Mouse (Mus musculus) hindbrain, embryonic 11.5 days (tissue): ENCODE data around the gene Bahcc1. TPM values are rescaled to one million over a fixed set of nuclear protein-coding genes. Genes with fewer than 3 reads are reported as not detected.

Experiments used
- ATAC-seq: fragments of 200-750 bp; cut with Nextera tagmentation; 2 replicates; pipeline ENCODE4 v1.8.0; 2017; ENCODE audit warnings: mild to moderate bottlenecking, moderate TSS enrichment, moderate library complexity; ENCODE audit not compliant: low FRiP score
- DNase-seq: peaks from one replicate; pipeline ENCODE4 v3.0.0-alpha.2; 2015; ENCODE audit warnings: low spot score
- H3K27ac ChIP-seq: fragments of 300-500 bp; sonication (generic); 2 replicates; pipeline ENCODE4 v1.5.1; 2014; ENCODE audit warnings: mild to moderate bottlenecking, low read depth, low read length
- H3K27me3 ChIP-seq: fragments of 300-500 bp; sonication (generic); 2 replicates; pipeline ENCODE4 v1.6.1; 2014; ENCODE audit warnings: mild to moderate bottlenecking, low read length, moderate library complexity, mixed read lengths; ENCODE audit not compliant: control insufficient read depth, insufficient read depth
- H3K36me3 ChIP-seq: fragments of 300-500 bp; sonication (generic); 2 replicates; pipeline ENCODE4 v1.6.1; 2014; ENCODE audit warnings: mild to moderate bottlenecking, low read length, moderate library complexity, mixed read lengths; ENCODE audit not compliant: control insufficient read depth, insufficient read depth
- H3K4me1 ChIP-seq: fragments of 300-500 bp; sonication (generic); replicated peaks from 2 replicates; pipeline ENCODE4 v1.6.1; 2014; ENCODE audit warnings: low read length, mixed read lengths; ENCODE audit not compliant: control insufficient read depth, insufficient read depth
- H3K4me2 ChIP-seq: fragments of 300-500 bp; sonication (generic); replicated peaks from 2 replicates; pipeline ENCODE4 v1.6.1; 2014; ENCODE audit warnings: mild to moderate bottlenecking, low read depth, low read length
- H3K4me3 ChIP-seq: fragments of 300-500 bp; sonication (generic); 2 replicates; pipeline ENCODE4 v1.5.1; 2014; ENCODE audit warnings: low read depth, low read length
- H3K9ac ChIP-seq: fragments of 300-500 bp; sonication (generic); 2 replicates; pipeline ENCODE4 v1.6.1; 2014; ENCODE audit warnings: low read depth, low read length
- H3K9me3 ChIP-seq: fragments of 300-500 bp; sonication (generic); 2 replicates; pipeline ENCODE4 v1.6.1; 2016; ENCODE audit warnings: low read length; ENCODE audit not compliant: control insufficient read depth
- WGBS: fragments of 180-500 bp; shearing (Covaris S2); extraction: QIAGEN DNeasy Blood & Tissue Kit; methylation state at CpG from one replicate; pipeline ENCODE4 v1.1.7; 2014; 5-methylcytosine and 5-hydroxymethylcytosine counted together
- polyA plus RNA-seq: library from polyadenylated mRNA; unstranded; fragments of >200 nt; fragmentation: Nextera tagmentation; extraction: Ambion mirVana; gene quantifications from 2 replicates; pipeline ENCODE4 v1.2.1, GENCODE M21; 2014

Gene Bahcc1
- polyA plus RNA-seq, 1 experiment from 2014 or later, result 23.1 TPM

DNA sequence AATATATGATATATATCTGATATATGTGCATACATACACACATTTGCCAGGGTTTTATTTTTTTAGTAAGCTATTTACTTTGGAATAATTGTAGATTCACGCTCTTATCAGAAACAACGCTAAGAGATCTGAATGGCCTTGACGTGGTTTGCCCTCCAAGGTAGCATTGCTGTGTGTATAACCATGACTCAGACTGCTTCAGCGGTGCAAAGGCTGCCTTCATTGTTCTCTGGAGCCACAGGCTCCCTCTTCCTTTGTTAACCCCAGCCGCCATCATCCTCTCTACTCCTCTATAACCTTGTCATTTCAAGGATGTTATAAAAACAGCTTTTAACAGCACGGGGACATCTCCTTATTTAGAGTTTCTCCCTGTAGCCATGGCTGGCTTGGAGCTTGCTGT lies 32.1 kb upstream of the Bahcc1 start:
- Histone ChIP-seq H3K36me3 (no peaks in the 10 kb centered on the region), H3K4me3 (no peak overlapping the region), H3K27me3 (no peaks in the 10 kb centered on the region), H3K4me1 (no peaks in the 10 kb centered on the region), H3K9me3 (no peaks in the 10 kb centered on the region), H3K9ac (no peak overlapping the region), H3K4me2 (no peak overlapping the region), H3K27ac (no peak overlapping the region)
- ATAC-seq (no peak), DNase-seq (no peak)
- WGBS, result 76% methylated on average over 6 of the region's 6 CpGs

DNA sequence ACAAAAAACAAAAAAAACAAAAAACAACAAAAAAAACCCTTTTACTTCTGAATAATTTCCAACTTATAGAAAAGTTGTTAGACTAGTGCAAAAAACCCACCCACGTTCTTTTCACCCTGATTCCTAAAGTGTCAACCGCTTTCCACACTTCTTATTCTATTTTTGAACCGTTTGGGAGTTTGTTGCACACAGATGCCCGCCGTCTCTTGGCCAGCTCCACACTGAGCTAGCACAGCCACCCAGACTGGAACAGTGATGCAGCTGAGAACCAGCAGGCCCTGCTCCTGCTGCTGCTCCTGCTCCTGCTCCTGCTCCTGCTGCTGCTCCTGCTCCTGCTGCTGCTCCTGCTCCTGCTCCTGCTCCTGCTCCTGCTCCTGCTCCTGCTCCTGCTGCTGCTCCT lies 28.5 kb upstream of the Bahcc1 start:
- Histone ChIP-seq H3K9ac (no peak overlapping the region), H3K4me3 (no peak overlapping the region), H3K27me3 (no peaks in the 10 kb centered on the region), H3K9me3 (no peaks in the 10 kb centered on the region), H3K36me3 (no peaks in the 10 kb centered on the region), H3K27ac (no peak overlapping the region), H3K4me2 (no peak overlapping the region), H3K4me1 (no peaks in the 10 kb centered on the region)
- DNase-seq, result no peak
- 90% methylated on average over 5 of the region's 5 CpGs for whole genome bisulfite sequencing
- no peak for ATAC-seq

DNA sequence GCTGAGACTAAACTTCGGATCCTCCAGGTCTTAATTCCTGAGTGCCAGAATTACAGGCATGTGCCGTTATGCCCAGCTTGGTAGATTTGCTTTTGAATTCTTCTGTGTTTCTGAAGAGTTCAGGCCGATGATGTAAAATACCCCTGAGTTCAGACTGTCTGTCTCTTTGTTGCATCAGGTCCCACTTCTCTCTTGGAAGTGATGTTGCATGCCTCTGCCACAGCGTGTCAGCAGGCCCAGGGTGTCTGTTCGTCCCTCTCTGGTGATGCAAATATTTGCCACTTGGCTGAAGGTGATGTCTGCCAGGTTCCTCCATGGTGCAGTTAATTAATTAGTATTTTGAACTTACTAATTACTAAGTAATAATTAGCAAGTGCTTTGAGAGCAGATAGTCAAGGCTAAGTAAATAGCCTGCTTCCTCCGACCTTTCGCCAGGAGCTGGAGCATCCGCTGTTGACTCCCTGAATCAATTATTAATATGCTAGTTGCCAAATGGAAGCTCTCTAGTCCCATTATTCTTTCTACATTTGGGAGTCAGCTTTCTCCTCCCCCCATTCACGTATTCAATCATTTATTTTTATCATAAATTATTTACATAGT lies 26.6 kb upstream of the Bahcc1 start:
- H3K4me2 ChIP-seq, result no peak overlapping the region
- ATAC-seq (no peak), DNase-seq (no peak)
- H3K27me3 ChIP-seq, result no peaks in the 10 kb centered on the region
- H3K9me3 ChIP-seq, result no peaks in the 10 kb centered on the region
- no peaks in the 10 kb centered on the region for H3K4me1 ChIP-seq
- no peaks in the 10 kb centered on the region for H3K36me3 ChIP-seq
- H3K27ac ChIP-seq, result no peak overlapping the region
- no peak overlapping the region for H3K9ac ChIP-seq
- 83% methylated on average over 9 of the region's 9 CpGs for WGBS
- H3K4me3 ChIP-seq, result no peak overlapping the region

DNA sequence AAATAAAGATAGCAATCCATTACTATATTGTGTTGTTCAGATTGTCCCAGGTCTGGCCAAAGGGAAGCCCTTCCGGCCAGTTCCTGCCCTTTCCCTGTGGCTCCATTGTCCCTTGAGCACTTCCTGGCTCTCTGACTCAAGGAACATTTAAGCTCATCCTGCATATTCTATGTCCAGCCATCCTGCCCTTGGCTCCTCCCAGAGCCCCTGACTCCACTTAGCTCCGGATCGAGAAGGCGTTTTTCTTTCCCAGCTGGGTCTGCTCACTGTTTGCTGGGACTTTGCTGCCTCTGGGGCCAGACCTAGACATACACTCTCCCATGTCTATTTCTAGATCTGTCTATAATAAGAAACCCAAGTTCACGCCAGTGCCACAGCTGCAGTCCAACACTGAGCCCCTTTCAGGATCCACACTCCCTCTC lies 26.1 kb upstream of the Bahcc1 start:
- Histone ChIP-seq H3K9ac (no peak overlapping the region), H3K27ac (no peak overlapping the region), H3K36me3 (no peaks in the 10 kb centered on the region), H3K4me3 (no peak overlapping the region), H3K4me1 (no peaks in the 10 kb centered on the region), H3K9me3 (no peaks in the 10 kb centered on the region), H3K4me2 (no peak overlapping the region), H3K27me3 (no peaks in the 10 kb centered on the region)
- ATAC-seq (no peak), DNase-seq (no peak)
- 57% methylated on average over 5 of the region's 5 CpGs for WGBS

DNA sequence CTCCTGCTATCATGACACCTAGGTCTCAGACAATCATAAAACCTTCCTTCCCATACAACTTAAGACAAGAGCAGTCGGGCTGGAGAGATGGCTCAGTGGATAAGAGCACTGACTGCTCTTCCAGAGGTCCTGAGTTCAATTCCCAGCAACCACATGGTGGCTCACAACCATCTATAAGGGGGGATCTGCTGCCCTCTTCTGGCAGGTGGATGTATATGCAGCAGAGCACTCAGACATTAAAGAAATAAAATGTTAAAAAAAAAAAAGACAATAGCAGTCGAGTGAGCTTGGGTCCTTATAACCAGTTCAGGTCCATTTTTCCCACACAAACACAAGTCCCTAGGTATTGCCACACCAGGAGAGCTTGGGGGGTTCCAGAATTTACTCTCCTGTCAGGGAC lies 23.9 kb upstream of the Bahcc1 start:
- no peaks in the 10 kb centered on the region for H3K36me3 ChIP-seq
- WGBS, result 64% methylated on average over 2 of the region's 2 CpGs
- no peaks in the 10 kb centered on the region for H3K27me3 ChIP-seq
- no peaks in the 10 kb centered on the region for H3K9me3 ChIP-seq
- no peak overlapping the region for H3K9ac ChIP-seq
- no peaks in the 10 kb centered on the region for H3K4me1 ChIP-seq
- H3K4me3 ChIP-seq, result no peak overlapping the region
- no peak overlapping the region for H3K27ac ChIP-seq
- H3K4me2 ChIP-seq, result no peak overlapping the region
- ATAC-seq (no peak), DNase-seq (no peak)

DNA sequence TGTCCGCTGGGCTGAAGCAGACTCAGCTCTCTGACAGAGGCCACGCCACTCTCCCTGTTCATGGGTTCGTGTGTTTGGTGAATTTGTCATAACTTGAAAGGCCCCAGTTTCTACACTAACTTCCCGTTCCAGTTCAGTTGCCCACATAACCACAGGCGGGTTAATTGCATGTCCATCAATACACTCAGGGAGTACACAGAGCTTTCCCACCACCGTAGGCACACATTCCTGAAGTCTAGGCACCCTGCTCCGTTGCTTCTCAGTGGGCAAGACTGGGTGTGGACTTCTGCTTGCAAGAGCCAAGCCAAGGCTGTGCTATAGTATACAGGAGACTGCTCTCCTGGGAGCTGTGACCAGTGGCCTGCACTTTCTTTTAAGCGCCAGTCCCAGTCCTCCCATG lies 23.3 kb upstream of the Bahcc1 start:
- no peak for DNase-seq
- Histone ChIP-seq H3K4me1 (no peaks in the 10 kb centered on the region), H3K9me3 (no peaks in the 10 kb centered on the region), H3K27me3 (no peaks in the 10 kb centered on the region), H3K4me2 (no peak overlapping the region), H3K4me3 (no peak overlapping the region), H3K36me3 (no peaks in the 10 kb centered on the region), H3K27ac (no peak overlapping the region), H3K9ac (no peak overlapping the region)
- WGBS, result 69% methylated on average over 8 of the region's 8 CpGs
- no peak for ATAC-seq

DNA sequence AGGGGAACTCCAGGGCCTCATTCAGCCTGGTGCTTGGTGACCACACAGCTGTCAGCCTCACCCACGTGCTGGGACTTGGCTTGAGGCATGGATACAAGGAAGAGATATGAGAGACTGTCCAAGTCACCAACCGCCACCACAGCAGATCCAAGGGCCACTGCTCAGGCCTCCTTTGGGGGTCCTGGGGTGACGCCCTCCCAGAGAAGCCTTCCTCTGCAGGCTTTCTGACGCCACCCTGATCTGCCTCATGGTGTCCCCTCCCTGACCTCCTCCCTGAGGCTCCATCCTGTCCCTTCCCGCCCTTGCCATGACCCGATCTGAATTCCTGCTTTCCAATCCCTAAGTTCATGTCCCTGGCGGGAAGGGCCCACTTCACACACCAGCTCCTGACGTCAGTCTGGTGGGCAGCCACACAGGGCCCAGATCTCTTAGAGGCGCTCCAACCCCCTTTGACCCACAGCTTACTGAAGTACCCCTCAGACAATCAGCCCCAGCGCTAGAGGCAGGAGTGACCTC lies 17.0 kb upstream of the Bahcc1 start:
- peaks cover 22% of the 10 kb centered on the region for H3K4me1 ChIP-seq
- no peak for ATAC-seq

DNA sequence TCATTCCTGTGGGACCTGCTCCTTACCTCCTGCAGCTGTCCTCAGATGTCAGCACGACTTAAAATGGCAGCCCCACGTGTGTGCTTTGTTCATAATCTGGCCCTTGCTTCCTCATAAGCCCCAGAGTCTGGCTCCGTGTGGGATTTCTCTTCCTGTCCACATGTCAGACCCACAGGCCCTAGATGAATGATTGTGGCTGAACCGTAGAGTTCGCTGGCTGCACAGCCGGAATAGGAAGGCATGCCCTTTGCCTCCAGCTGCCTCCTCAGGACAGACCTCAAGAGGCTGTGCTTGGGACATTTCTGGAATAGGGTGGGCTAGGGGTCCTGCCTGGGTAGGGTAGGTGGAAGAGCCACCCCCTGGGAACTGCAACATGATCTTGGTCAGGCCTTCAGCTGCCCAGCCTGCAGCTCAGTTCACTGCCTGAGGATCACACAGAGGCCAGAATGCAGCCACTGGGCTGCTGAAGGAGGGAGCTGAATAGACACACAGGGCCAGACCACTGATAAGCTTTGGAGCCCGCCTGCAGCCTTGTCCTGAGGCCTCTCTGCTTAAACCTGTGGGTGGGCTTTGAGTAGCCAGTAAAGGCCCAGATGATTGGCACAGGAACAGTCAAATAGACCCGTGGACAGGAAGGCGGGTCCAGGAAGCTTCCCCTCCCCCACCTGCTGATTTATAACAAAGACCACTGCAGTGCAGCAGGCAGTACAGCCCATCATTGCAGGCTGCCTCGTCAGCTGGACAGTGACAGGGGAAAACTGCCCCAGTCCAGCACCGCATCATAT lies 16.0 kb upstream of the Bahcc1 start:
- Histone ChIP-seq H3K27me3 (no peaks in the 10 kb centered on the region), H3K4me2 (peak overlapping the region; percentile 24; the same call in 1 of the 2 replicates), H3K9me3 (no peaks in the 10 kb centered on the region), H3K4me1 (peaks cover 24% of the 10 kb centered on the region), H3K9ac (peak overlapping the region; percentile 59), H3K4me3 (no peak overlapping the region; the same call in 1 of the 2 replicates), H3K27ac (peak overlapping the region; percentile 97), H3K36me3 (no peaks in the 10 kb centered on the region)
- WGBS, result 3% methylated on average over 11 of the region's 11 CpGs
- ATAC-seq (peak; percentile 95), DNase-seq (peak; percentile 93)

More for the DNA sequence above, 17.0 kb upstream of the Bahcc1 start:
- H3K27me3 ChIP-seq, result no peaks in the 10 kb centered on the region
- peak overlapping the region; percentile 59 for H3K9ac ChIP-seq
- no peaks in the 10 kb centered on the region for H3K9me3 ChIP-seq
- peak; percentile 41 for DNase-seq
- no peak overlapping the region for H3K4me3 ChIP-seq
- no peaks in the 10 kb centered on the region for H3K36me3 ChIP-seq
- 41% methylated on average over 10 of the region's 10 CpGs for WGBS
- peak overlapping the region; percentile 97 for H3K27ac ChIP-seq
- peak overlapping the region; percentile 24; the same call in 1 of the 2 replicates for H3K4me2 ChIP-seq
